Mouse (Mus musculus): Measurements from ENCODE around the gene Klk1. TPM values are rescaled to one million over a fixed set of nuclear protein-coding genes. Genes with fewer than 3 reads are reported as not detected.

Klk1 gene
- polyA plus RNA-seq (2012; rRNA removed) = 21.8 and 58.4 TPM in 2 replicates

GRCm38 (mm10) chr7:44225076-44225475, at the start of gene Klk1:
Gene Klk1, plus strand, starts transcription at chr7:44225360.

DNA sequence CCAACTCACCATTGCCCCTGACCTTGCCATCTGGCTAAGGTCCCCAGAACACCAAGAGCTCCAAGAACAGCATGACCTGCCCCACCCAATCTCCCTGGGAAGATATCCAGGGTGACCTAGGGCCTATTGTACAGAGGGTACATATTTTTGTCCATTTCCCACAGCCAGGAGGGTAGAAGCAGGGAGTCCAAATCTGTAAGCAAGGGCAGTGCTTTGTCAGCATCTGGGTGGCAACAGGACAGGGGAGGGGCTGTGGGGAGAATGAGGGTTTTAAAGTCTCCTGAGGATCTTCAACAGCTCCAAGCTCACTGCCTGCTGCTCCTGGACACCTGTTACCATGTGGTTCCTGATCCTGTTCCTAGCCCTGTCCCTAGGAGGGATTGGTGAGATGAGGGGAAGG, 37.2 kb upstream of the Klk1 start, which contains the start of gene Klk1b24:
Gene Klk1b24, plus strand, starts transcription at position 301 of the 400 bp plus-strand sequence.

GRCm38 (mm10) chr7:44197891-44198290, 27.3 kb upstream of the Klk1 start, which contains the start of gene Klk1b3:
Gene Klk1b3, plus strand, starts transcription at chr7:44198191.

GRCm38 (mm10) chr7:44207135-44207534, 18.0 kb upstream of the Klk1 start, which contains the start of gene Klk1b4:
Gene Klk1b4, plus strand, starts transcription at chr7:44207435.

GRCm38 (mm10) chr7:44215645-44216044, 9.5 kb upstream of the Klk1 start, which contains the start of gene Klk1b5:
Gene Klk1b5, plus strand, starts transcription at chr7:44215945.

GRCm38 (mm10) chr7:44235909-44236308, 10.7 kb downstream of the Klk1 start, which contains the start of gene Gm36864:
Gene Gm36864, plus strand, starts transcription at chr7:44236177.

GRCm38 (mm10) chr7:44246055-44246983, 21.2 kb downstream of the Klk1 start, which contains the start of the genes 1700028J19Rik and 2410002F23Rik:
Gene 1700028J19Rik, minus strand, starts transcription at chr7:44246695.
Gene 2410002F23Rik, plus strand, starts transcription at chr7:44246722.

DNA sequence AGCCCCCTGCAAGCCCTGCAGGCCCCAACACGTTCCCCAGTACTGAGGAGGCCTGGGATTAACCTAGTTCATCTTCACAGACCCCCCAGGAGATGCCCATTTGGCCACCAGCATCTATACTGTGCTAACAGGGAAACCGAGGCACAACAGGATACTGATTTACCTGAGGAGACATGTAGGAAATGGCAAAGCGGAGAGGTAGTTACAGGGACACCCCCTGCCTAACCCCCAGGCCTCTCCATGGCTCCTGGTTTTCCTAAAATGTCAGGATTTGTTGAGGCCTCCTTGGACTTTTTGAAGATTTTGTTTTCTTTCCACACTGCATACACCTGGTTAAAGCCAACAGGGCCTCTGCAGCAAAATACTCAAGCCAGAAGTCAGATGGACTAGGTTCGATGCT, 32.1 kb downstream of the Klk1 start, which contains the start of gene Acp4:
Gene Acp4, minus strand, starts transcription at position 101 of the 400 bp plus-strand sequence.

DNA sequence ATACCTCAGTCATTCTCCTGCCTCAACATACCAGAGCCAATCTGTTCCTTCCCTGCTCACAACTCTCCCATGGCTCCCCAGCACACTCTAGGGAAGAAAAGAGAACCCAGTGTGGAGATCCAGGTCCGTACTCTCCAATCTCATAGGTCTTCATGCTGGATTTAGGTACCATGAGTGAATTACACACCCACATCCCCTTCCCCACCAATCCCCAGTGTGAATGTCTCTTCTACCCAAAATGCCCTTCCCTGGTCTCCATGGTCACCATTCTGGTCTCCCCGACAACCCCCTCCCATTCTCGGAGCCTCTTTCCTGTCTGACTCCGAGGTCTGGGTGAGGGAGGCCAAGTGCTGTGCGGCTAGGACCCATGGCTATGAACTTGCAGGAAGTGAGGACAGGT, 36.0 kb downstream of the Klk1 start, which contains the start of gene Gm15517:
Gene Gm15517, plus strand, starts transcription at position 301 of the 400 bp plus-strand sequence.

Other genes starting within 250 kb of the Klk1 start
- gene Klk1b9, start 249.3 kb upstream of the Klk1 start, polyA plus RNA-seq (2012; rRNA removed) = not detected in 2 replicates
- gene Klk1b11, start 229.5 kb upstream of the Klk1 start, polyA plus RNA-seq (2012; rRNA removed) = not detected in 2 replicates
- gene Klk1b26, start 213.2 kb upstream of the Klk1 start, polyA plus RNA-seq (2012; rRNA removed) = 0.30 and 0.31 TPM in 2 replicates
- gene Klk1b27, start 173.1 kb upstream of the Klk1 start, polyA plus RNA-seq (2012; rRNA removed) = not detected in 2 replicates
- gene Klk1b21, start 123.0 kb upstream of the Klk1 start, polyA plus RNA-seq (2012; rRNA removed) = not detected in 2 replicates
- gene Klk1b22, start 112.7 kb upstream of the Klk1 start, polyA plus RNA-seq (2012; rRNA removed) = 0.38 TPM in 1 of 2 replicates, not detected in the other
- not detected in 2 replicates for gene Klk1b16, start 88.6 kb upstream of the Klk1 start, polyA plus RNA-seq (2012; rRNA removed)
- gene Klk1b24, start 37.1 kb upstream of the Klk1 start, polyA plus RNA-seq (2012; rRNA removed) = 0.19 TPM in 1 of 2 replicates, not detected in the other
- gene Klk1b3, start 27.2 kb upstream of the Klk1 start, polyA plus RNA-seq (2012; rRNA removed) = not detected in 2 replicates
- gene Klk1b4, start 17.9 kb upstream of the Klk1 start, polyA plus RNA-seq (2012; rRNA removed) = not detected in 2 replicates
- gene Klk1b5, start 9.4 kb upstream of the Klk1 start, polyA plus RNA-seq (2012; rRNA removed) = not detected in 2 replicates
- gene Gm36864, start 10.8 kb downstream of the Klk1 start, polyA plus RNA-seq (2012; rRNA removed) = 0.05 TPM in 1 of 2 replicates, not detected in the other
- gene 1700028J19Rik, start 21.3 kb downstream of the Klk1 start, polyA plus RNA-seq (2012; rRNA removed) = 1.4 and 2.2 TPM in 2 replicates
- 41.0 and 51.0 TPM in 2 replicates for gene 2410002F23Rik, start 21.4 kb downstream of the Klk1 start, polyA plus RNA-seq (2012; rRNA removed)
- not detected in 2 replicates for gene Acp4, start 32.0 kb downstream of the Klk1 start, polyA plus RNA-seq (2012; rRNA removed)
- gene Gm15517, start 36.1 kb downstream of the Klk1 start, polyA plus RNA-seq (2012; rRNA removed) = not detected in 2 replicates
- gene Clec11a, start 81.5 kb downstream of the Klk1 start, polyA plus RNA-seq (2012; rRNA removed) = 5.9 and 7.3 TPM in 2 replicates
- gene Shank1, start 84.9 kb downstream of the Klk1 start, polyA plus RNA-seq (2012; rRNA removed) = 1.1 and 1.5 TPM in 2 replicates
- gene Syt3, start 158.7 kb downstream of the Klk1 start, polyA plus RNA-seq (2012; rRNA removed) = 4.4 and 6.3 TPM in 2 replicates
- 0.44 and 2.1 TPM in 2 replicates for gene 1700008O03Rik, start 160.5 kb downstream of the Klk1 start, polyA plus RNA-seq (2012; rRNA removed)
- gene Lrrc4b, start 203.7 kb downstream of the Klk1 start, polyA plus RNA-seq (2012; rRNA removed) = 1.5 and 2.3 TPM in 2 replicates
- 0.06 and 0.37 TPM in 2 replicates for gene Aspdh, start 240.0 kb downstream of the Klk1 start, polyA plus RNA-seq (2012; rRNA removed)
- gene Josd2, start 242.6 kb downstream of the Klk1 start, polyA plus RNA-seq (2012; rRNA removed) = 68.6 and 84.3 TPM in 2 replicates

All from stomach, adult 2 months (tissue).